Mouse (Mus musculus) 416B (cell line): Measurements from ENCODE around the gene Dnajc6.
A peak's percentile ranks its signal among the peaks of the same experiment; 100 is the strongest.

Experiments
- DNase-seq: peaks from one replicate; pipeline ENCODE4 v3.0.0; 2011; ENCODE audit warnings: low read depth

The Dnajc6 gene

GRCm38 (mm10) chr4:101569076-101569475 is 72.6 kb downstream of the Dnajc6 start:
- no peak for DNase-seq

GRCm38 (mm10) chr4:101572142-101572541 is 75.7 kb downstream of the Dnajc6 start:
- no peak for DNase-seq

GRCm38 (mm10) chr4:101575307-101575706 is 78.9 kb downstream of the Dnajc6 start:
- peak; percentile 15 for DNase-seq

- DNase-seq = no peak
Measured at GRCm38 (mm10) chr4:101578720-101579119, 82.3 kb downstream of the Dnajc6 start.

GRCm38 (mm10) chr4:101579517-101579916 is 83.1 kb downstream of the Dnajc6 start:
- no peak for DNase-seq

GRCm38 (mm10) chr4:101581156-101581555 is 84.7 kb downstream of the Dnajc6 start:
- DNase-seq = no peak

GRCm38 (mm10) chr4:101582882-101583281 is 86.4 kb downstream of the Dnajc6 start:
- DNase-seq = no peak

GRCm38 (mm10) chr4:101584524-101585454 is 88.3 kb downstream of the Dnajc6 start:
- no peak for DNase-seq

- DNase-seq = no peak
Measured at GRCm38 (mm10) chr4:101585455-101586184, 89.2 kb downstream of the Dnajc6 start.

- no peak for DNase-seq
Measured at GRCm38 (mm10) chr4:101588932-101589331, 92.5 kb downstream of the Dnajc6 start.

- DNase-seq = no peak
Measured at GRCm38 (mm10) chr4:101589771-101590170, 93.3 kb downstream of the Dnajc6 start.

GRCm38 (mm10) chr4:101591400-101591799 is 95.0 kb downstream of the Dnajc6 start:
- peak; percentile 4 for DNase-seq

- DNase-seq = no peak
Measured at GRCm38 (mm10) chr4:101592466-101592865, 96.0 kb downstream of the Dnajc6 start.

GRCm38 (mm10) chr4:101601758-101602157 is 105.3 kb downstream of the Dnajc6 start:
- peak; percentile 37 for DNase-seq

- DNase-seq = no peak
Measured at GRCm38 (mm10) chr4:101603635-101604034, 107.2 kb downstream of the Dnajc6 start.

GRCm38 (mm10) chr4:101616520-101616919 is 120.1 kb downstream of the Dnajc6 start:
- no peak for DNase-seq

GRCm38 (mm10) chr4:101617742-101618141 is 121.3 kb downstream of the Dnajc6 start:
- peak; percentile 7 for DNase-seq

- no peak for DNase-seq
Measured at GRCm38 (mm10) chr4:101620206-101620605, 123.8 kb downstream of the Dnajc6 start.

- DNase-seq = no peak
Measured at GRCm38 (mm10) chr4:101621241-101621640, 124.8 kb downstream of the Dnajc6 start.

- no peak for DNase-seq
Measured at GRCm38 (mm10) chr4:101625278-101625677, 128.8 kb downstream of the Dnajc6 start.

- no peak for DNase-seq
Measured at GRCm38 (mm10) chr4:101635596-101635995, 139.1 kb downstream of the Dnajc6 start.

GRCm38 (mm10) chr4:101637472-101637871 is 141.0 kb downstream of the Dnajc6 start:
- no peak for DNase-seq

- no peak for DNase-seq
Measured at GRCm38 (mm10) chr4:101640631-101641030, 144.2 kb downstream of the Dnajc6 start.
